In genomic region chr10:81541803-81542202, GRCm38 (mm10) we compare ENCODE assay signal across 8 mouse cellular contexts. TPM values are rescaled to one million over a fixed set of nuclear protein-coding genes. Genes with fewer than 3 reads are reported as not detected.
DNase-seq lines count a peak whose midpoint lies in the region; ATAC-seq and TF ChIP-seq lines count a peak whose summit lies in the region.

No protein-coding gene starts in this region.

- TF ChIP-seq POLR2A in ES-Bruce4 (IDR thresholded peaks at IDR 0.05; ENCODE audit: insufficient read depth, low read length): no peak

- peak; percentile 75 for DNase-seq in heart, postnatal 10 days
- DNase-seq in cerebellum, adult 9-10 months: no peak
- no peak for DNase-seq in embryo, embryonic 10 days (ENCODE audit: low spot score)
- no peak for DNase-seq in frontal cortex, postnatal 14 days (ENCODE audit: low spot score in 2 of 2)

- TF ChIP-seq CTCF in ES-Bruce4 (IDR thresholded peaks at IDR 0.05; ENCODE audit: low read depth, low read length): no peak

- H3K9me3 ChIP-seq in ES-Bruce4 (replicated peaks; ENCODE audit: control insufficient read depth, insufficient read depth, low read length, poor library complexity, severe bottlenecking): no peaks in the 10 kb centered on the region
- no peaks in the 10 kb centered on the region for H3K9me3 ChIP-seq in limb, embryonic 12.5 days
- H3K9me3 ChIP-seq in neural tube, embryonic 13.5 days: no peaks in the 10 kb centered on the region

- no peak overlapping the region for H3K4me2 ChIP-seq in limb, embryonic 12.5 days
- peak overlapping the region; percentile 15 for H3K4me2 ChIP-seq in neural tube, embryonic 13.5 days

- H3K4me1 ChIP-seq in ES-Bruce4 (ENCODE audit: control insufficient read depth, insufficient read depth, low read length): peaks cover 6% of the 10 kb centered on the region
- H3K4me1 ChIP-seq in brown adipose tissue, adult 24 weeks (ENCODE audit: control insufficient read depth, insufficient read depth, insufficient read length, low read length): peaks cover 41% of the 10 kb centered on the region
- H3K4me1 ChIP-seq in limb, embryonic 12.5 days (replicated peaks): peaks cover 31% of the 10 kb centered on the region
- peaks cover 42% of the 10 kb centered on the region for H3K4me1 ChIP-seq in neural tube, embryonic 13.5 days (replicated peaks)

- ATAC-seq in limb, embryonic 12.5 days (ENCODE audit: insufficient number of reproducible peaks, insufficient read depth, low FRiP score, low TSS enrichment, low read depth): no peak
- ATAC-seq in neural tube, embryonic 13.5 days (ENCODE audit: low read depth): no peak

- H3K9ac ChIP-seq in ES-Bruce4 (ENCODE audit: low read depth, poor library complexity, severe bottlenecking): peak overlapping the region; percentile 19; the same call in 1 of the 2 replicates
- 0 out of 2 replicates have a peak overlapping the region, but pooled peaks have one; percentile 31 for H3K9ac ChIP-seq in limb, embryonic 12.5 days (replicated peaks)
- H3K9ac ChIP-seq in neural tube, embryonic 13.5 days: 0 out of 2 replicates have a peak overlapping the region, but pooled peaks have one; percentile 52

- no peak overlapping the region for H3K4me3 ChIP-seq in ES-Bruce4 (ENCODE audit: low read depth, low read length)
- H3K4me3 ChIP-seq in brown adipose tissue, adult 24 weeks (ENCODE audit: insufficient read depth, low read depth, low read length): peak overlapping the region; percentile 77
- H3K4me3 ChIP-seq in limb, embryonic 12.5 days (replicated peaks): 0 out of 2 replicates have a peak overlapping the region, but pooled peaks have one; percentile 6
- no peak overlapping the region for H3K4me3 ChIP-seq in neural tube, embryonic 13.5 days

- intact Hi-C loops in heart, postnatal 10 days (cut with DNase I): loop anchor here (5.0 kb wide), 1 partner anchor 155 kb away; the partner anchor contains the start of gene Gm48552

- WGBS in limb, embryonic 12.5 days: 85% methylated on average over 10 of the region's 10 CpGs
- 80% methylated on average over 10 of the region's 10 CpGs for WGBS in neural tube, embryonic 13.5 days

- no peaks in the 10 kb centered on the region for H3K27me3 ChIP-seq in ES-Bruce4 (ENCODE audit: control insufficient read depth, insufficient read depth, low read length, poor library complexity, severe bottlenecking)
- H3K27me3 ChIP-seq in limb, embryonic 12.5 days: no peaks in the 10 kb centered on the region
- H3K27me3 ChIP-seq in neural tube, embryonic 13.5 days: no peaks in the 10 kb centered on the region

- TF ChIP-seq EP300 in ES-Bruce4 (IDR thresholded peaks at IDR 0.05; ENCODE audit: insufficient read depth, low read depth, low read length): no peak

- no peaks in the 10 kb centered on the region for H3K36me3 ChIP-seq in ES-Bruce4 (ENCODE audit: control insufficient read depth, insufficient read depth, low read length, poor library complexity, severe bottlenecking)
- peaks cover 42% of the 10 kb centered on the region for H3K36me3 ChIP-seq in limb, embryonic 12.5 days
- H3K36me3 ChIP-seq in neural tube, embryonic 13.5 days: no peaks in the 10 kb centered on the region

- no peak overlapping the region; the same call in 1 of the 2 replicates for H3K27ac ChIP-seq in ES-Bruce4 (ENCODE audit: insufficient read depth, low read length)
- H3K27ac ChIP-seq in brown adipose tissue, adult 24 weeks (replicated peaks; ENCODE audit: low read depth, low read length): peak overlapping the region; percentile 89
- H3K27ac ChIP-seq in limb, embryonic 12.5 days: no peak overlapping the region
- H3K27ac ChIP-seq in neural tube, embryonic 13.5 days (replicated peaks): no peak overlapping the region

RNA-seq across cellular contexts. Expression of gene Gna11, which starts 3.2 kb away (rescaled TPM):
- 32.0 and 35.3 TPM in 2 replicates for polyA plus RNA-seq in ES-Bruce4 (2011; ENCODE audit: insufficient read depth, insufficient read length, low read depth, missing spikeins)
- polyA plus RNA-seq in brown adipose tissue, adult 24 weeks (2012; ENCODE audit: insufficient read depth, insufficient read length, missing spikeins): 34.1 and 41.1 TPM in 2 replicates
- 10 to 100 TPM; 59.2 to 60.6 TPM for total RNA-seq in heart, postnatal 10 days (2021)
- 82.9 and 86.1 TPM in 2 replicates for polyA plus RNA-seq in limb, embryonic 12.5 days (2016; fragmentation: Nextera tagmentation; extraction: Ambion mirVana)
- 78.8 and 81.6 TPM in 2 replicates for polyA plus RNA-seq in neural tube, embryonic 13.5 days (2015; fragmentation: Nextera tagmentation; extraction: Ambion mirVana)

RNA-seq across cellular contexts. Expression of gene Aes, which starts 17.5 kb away (rescaled TPM):
- polyA plus RNA-seq in ES-Bruce4 (2011; ENCODE audit: insufficient read depth, insufficient read length, low read depth, missing spikeins): 148 and 152 TPM in 2 replicates
- 679 and 754 TPM in 2 replicates for polyA plus RNA-seq in brown adipose tissue, adult 24 weeks (2012; ENCODE audit: insufficient read depth, insufficient read length, missing spikeins)
- 100 to 1,000 TPM; 867 to 890 TPM for total RNA-seq in heart, postnatal 10 days (2021)
- polyA plus RNA-seq in limb, embryonic 12.5 days (2016; fragmentation: Nextera tagmentation; extraction: Ambion mirVana): 453 and 478 TPM in 2 replicates
- polyA plus RNA-seq in neural tube, embryonic 13.5 days (2015; fragmentation: Nextera tagmentation; extraction: Ambion mirVana): 572 and 635 TPM in 2 replicates

RNA-seq across cellular contexts. Expression of gene Gna15, which starts 17.8 kb away (rescaled TPM):
- polyA plus RNA-seq in ES-Bruce4 (2011; ENCODE audit: insufficient read depth, insufficient read length, low read depth, missing spikeins): 11.2 and 11.6 TPM in 2 replicates
- polyA plus RNA-seq in brown adipose tissue, adult 24 weeks (2012; ENCODE audit: insufficient read depth, insufficient read length, missing spikeins): not detected in 2 replicates
- total RNA-seq in heart, postnatal 10 days (2021): under 1 TPM; 0.60 to 0.74 TPM
- 1.2 and 1.4 TPM in 2 replicates for polyA plus RNA-seq in limb, embryonic 12.5 days (2016; fragmentation: Nextera tagmentation; extraction: Ambion mirVana)
- 1.3 and 1.9 TPM in 2 replicates for polyA plus RNA-seq in neural tube, embryonic 13.5 days (2015; fragmentation: Nextera tagmentation; extraction: Ambion mirVana)

RNA-seq across cellular contexts. Expression of gene Tle2, which starts 32.6 kb away (rescaled TPM):
- polyA plus RNA-seq in ES-Bruce4 (2011; ENCODE audit: insufficient read depth, insufficient read length, low read depth, missing spikeins): 3.1 and 3.8 TPM in 2 replicates
- polyA plus RNA-seq in brown adipose tissue, adult 24 weeks (2012; ENCODE audit: insufficient read depth, insufficient read length, missing spikeins): 3.2 and 4.8 TPM in 2 replicates
- 10 to 100 TPM in 1 of 2 experiments, 1 to 10 TPM in 1; 8.1 to 11.2 TPM for total RNA-seq in heart, postnatal 10 days (2021)
- polyA plus RNA-seq in limb, embryonic 12.5 days (2016; fragmentation: Nextera tagmentation; extraction: Ambion mirVana): 39.4 and 45.6 TPM in 2 replicates
- polyA plus RNA-seq in neural tube, embryonic 13.5 days (2015; fragmentation: Nextera tagmentation; extraction: Ambion mirVana): 31.1 and 32.9 TPM in 2 replicates

RNA-seq across cellular contexts. Expression of gene S1pr4, which starts 41.9 kb away (rescaled TPM):
- polyA plus RNA-seq in ES-Bruce4 (2011; ENCODE audit: insufficient read depth, insufficient read length, low read depth, missing spikeins): 0.49 and 0.93 TPM in 2 replicates
- 0.71 and 0.79 TPM in 2 replicates for polyA plus RNA-seq in brown adipose tissue, adult 24 weeks (2012; ENCODE audit: insufficient read depth, insufficient read length, missing spikeins)
- under 1 TPM; 0.86 to 0.87 TPM for total RNA-seq in heart, postnatal 10 days (2021)
- 0.28 and 0.53 TPM in 2 replicates for polyA plus RNA-seq in limb, embryonic 12.5 days (2016; fragmentation: Nextera tagmentation; extraction: Ambion mirVana)
- 0.36 and 0.64 TPM in 2 replicates for polyA plus RNA-seq in neural tube, embryonic 13.5 days (2015; fragmentation: Nextera tagmentation; extraction: Ambion mirVana)

Comparison
In these comparisons a context has a peak if more than half of its experiments do, and no peak if none do; other contexts are left out.
1. H3K4me3 ChIP-seq: peak in brown adipose tissue, adult 24 weeks (single experiment) and limb, embryonic 12.5 days (single experiment); none in ES-Bruce4 (single experiment) and neural tube, embryonic 13.5 days (single experiment).
2. DNase-seq: peak in heart, postnatal 10 days (2 of 2); none in cerebellum, adult 9-10 months (single experiment), embryo, embryonic 10 days (single experiment) and frontal cortex, postnatal 14 days (0 of 2).
3. Peak in every context shown above with its lines, with median percentiles within 50 percentile points of each other: H3K9ac ChIP-seq.